Mouse (Mus musculus) C2C12 (cell line): Measurements from ENCODE around the gene Cfdp1. TPM values are rescaled to one million over a fixed set of nuclear protein-coding genes. Genes with fewer than 3 reads are reported as not detected.

ENCODE experiments used
- H3K27me3 ChIP-seq: one replicate; pipeline ENCODE4 v1.6.1; 2011; ENCODE audit not compliant: control insufficient read depth, insufficient read depth, insufficient read length
- H3K36me3 ChIP-seq: one replicate; pipeline ENCODE4 v1.6.1; 2011; ENCODE audit not compliant: control insufficient read depth, insufficient read depth
- H3K4me3 ChIP-seq: one replicate; pipeline ENCODE4 v1.5.1; 2011; ENCODE audit warnings: mild to moderate bottlenecking, control low read depth; ENCODE audit not compliant: poor library complexity, insufficient read depth, severe bottlenecking
- H3K79me2 ChIP-seq: one replicate; pipeline ENCODE4 v1.6.1; 2011; ENCODE audit not compliant: control insufficient read depth, insufficient read depth
- H3K79me3 ChIP-seq: one replicate; pipeline ENCODE4 v1.6.1; 2011; ENCODE audit warnings: low read depth, control low read depth
- H3ac ChIP-seq: one replicate; pipeline ENCODE3; 2011; ENCODE audit warnings: low read depth; ENCODE audit not compliant: control insufficient read depth, insufficient read length
- CEBPB ChIP-seq: IDR thresholded peaks from one replicate; pipeline ENCODE4 v1.6.1; 2011; ENCODE audit warnings: low read depth, mild to moderate bottlenecking, control low read depth, moderate library complexity
- CTCF ChIP-seq: IDR thresholded peaks from one replicate; pipeline ENCODE4 v1.5.1; 2011; ENCODE audit not compliant: control insufficient read depth, insufficient read depth, insufficient read length
- FOSL1 ChIP-seq: IDR thresholded peaks from one replicate; pipeline ENCODE4 v1.8.0; 2011; ENCODE audit warnings: mild to moderate bottlenecking, low read length; ENCODE audit not compliant: poor library complexity, insufficient read depth, severe bottlenecking
- MAX ChIP-seq: IDR thresholded peaks from one replicate; pipeline ENCODE4 v1.6.1; 2011; ENCODE audit warnings: mild to moderate bottlenecking, control low read depth
- MYOD1 ChIP-seq: IDR thresholded peaks from one replicate; pipeline ENCODE4 v1.6.1; 2011; ENCODE audit warnings: low read depth; ENCODE audit not compliant: control insufficient read depth, insufficient read length
- MYOG ChIP-seq: IDR thresholded peaks from one replicate; pipeline ENCODE4 v1.6.1; 2011; ENCODE audit not compliant: control insufficient read depth, insufficient read length; ENCODE audit errors: extremely low read depth
- USF1 ChIP-seq: IDR thresholded peaks from one replicate; pipeline ENCODE4 v1.6.1; 2011; ENCODE audit warnings: low read depth, mild to moderate bottlenecking, control low read depth, moderate library complexity
- polyA plus RNA-seq: library from polyadenylated mRNA; unstranded; fragments of >200 nt; fragmentation: generic; extraction: Trizol; gene quantifications from one replicate; pipeline ENCODE4 v1.2.1, GENCODE M21; 2012; ENCODE audit warnings: missing spikeins

Gene Cfdp1
- polyA plus RNA-seq, 1 experiment = 58.8 TPM

- Histone ChIP-seq H3ac (no peak overlapping the region), H3K79me3 (no peaks in the 10 kb centered on the region), H3K27me3 (no peaks in the 10 kb centered on the region), H3K4me3 (no peak overlapping the region), H3K36me3 (peaks cover 11% of the 10 kb centered on the region), H3K79me2 (no peaks in the 10 kb centered on the region)
- no peak for TF ChIP-seq MYOG
- TF ChIP-seq CTCF = no peak
- no peak for TF ChIP-seq USF1
- TF ChIP-seq FOSL1 = no peak
- no peak for TF ChIP-seq MYOD1
- TF ChIP-seq CEBPB = no peak
- no peak for TF ChIP-seq MAX
These were observed 50.7 kb downstream of the Cfdp1 start for GRCm38 (mm10) chr8:111803362-111803761.

- Histone ChIP-seq H3ac (no peak overlapping the region), H3K79me3 (no peaks in the 10 kb centered on the region)
- TF ChIP-seq CTCF (no peak), MAX (no peak), FOSL1 (no peak), CEBPB (no peak), MYOD1 (no peak), USF1 (no peak), MYOG (no peak)
These were observed 51.8 kb downstream of the Cfdp1 start for GRCm38 (mm10) chr8:111802256-111802655.

GRCm38 (mm10) chr8:111801456-111801855 is 52.6 kb downstream of the Cfdp1 start:
- no peaks in the 10 kb centered on the region for H3K79me2 ChIP-seq
- no peaks in the 10 kb centered on the region for H3K79me3 ChIP-seq
- H3K4me3 ChIP-seq = no peak overlapping the region
- no peaks in the 10 kb centered on the region for H3K27me3 ChIP-seq
- TF ChIP-seq MYOD1 = no peak
- no peak overlapping the region for H3ac ChIP-seq
- H3K36me3 ChIP-seq = peaks cover 11% of the 10 kb centered on the region

More at GRCm38 (mm10) chr8:111802256-111802655, 51.8 kb downstream of the Cfdp1 start:
- Histone ChIP-seq H3K79me2 (no peaks in the 10 kb centered on the region), H3K36me3 (peaks cover 11% of the 10 kb centered on the region), H3K4me3 (no peak overlapping the region), H3K27me3 (no peaks in the 10 kb centered on the region)

- Histone ChIP-seq H3K36me3 (peaks cover 22% of the 10 kb centered on the region), H3K27me3 (no peaks in the 10 kb centered on the region), H3ac (no peak overlapping the region)
These were observed 57.6 kb downstream of the Cfdp1 start for GRCm38 (mm10) chr8:111796528-111796927.

GRCm38 (mm10) chr8:111793324-111793917 is 60.7 kb downstream of the Cfdp1 start:
- H3K79me2 ChIP-seq = no peaks in the 10 kb centered on the region
- peaks cover 34% of the 10 kb centered on the region for H3K36me3 ChIP-seq
- H3K27me3 ChIP-seq = no peaks in the 10 kb centered on the region
- H3K79me3 ChIP-seq = no peaks in the 10 kb centered on the region
- no peak for TF ChIP-seq CTCF
- TF ChIP-seq FOSL1 = no peak
- TF ChIP-seq MYOD1 = no peak
- TF ChIP-seq USF1 = no peak
- TF ChIP-seq MAX = no peak
- TF ChIP-seq CEBPB = no peak
- TF ChIP-seq MYOG = no peak
- no peak overlapping the region for H3ac ChIP-seq
- H3K4me3 ChIP-seq = no peak overlapping the region

More at GRCm38 (mm10) chr8:111796528-111796927, 57.6 kb downstream of the Cfdp1 start:
- Histone ChIP-seq H3K79me2 (no peaks in the 10 kb centered on the region), H3K79me3 (no peaks in the 10 kb centered on the region), H3K4me3 (no peak overlapping the region)
- TF ChIP-seq MYOG = no peak
- no peak for TF ChIP-seq CTCF
- TF ChIP-seq USF1 = no peak

GRCm38 (mm10) chr8:111789639-111790038 is 64.5 kb downstream of the Cfdp1 start:
- Histone ChIP-seq H3ac (no peak overlapping the region), H3K79me3 (no peaks in the 10 kb centered on the region), H3K79me2 (no peaks in the 10 kb centered on the region), H3K36me3 (peaks cover 34% of the 10 kb centered on the region), H3K4me3 (no peak overlapping the region), H3K27me3 (no peaks in the 10 kb centered on the region)
- TF ChIP-seq CEBPB = no peak
- TF ChIP-seq MYOD1 = no peak
- no peak for TF ChIP-seq MYOG
- TF ChIP-seq MAX = no peak
- TF ChIP-seq FOSL1 = no peak
- no peak for TF ChIP-seq CTCF
- TF ChIP-seq USF1 = no peak
